Comparison of ENCODE assay signal across 8 mouse cellular contexts in genomic region chr8:94875096-94875870, GRCm38 (mm10). TPM values are rescaled to one million over a fixed set of nuclear protein-coding genes. Genes with fewer than 3 reads are reported as not detected.
A peak's percentile ranks its signal among the peaks of the same experiment; 100 is the strongest.
DNase-seq lines count a peak whose midpoint lies in the region; ATAC-seq and TF ChIP-seq lines count a peak whose summit lies in the region.

No protein-coding gene starts in this region.

- H3K4me3 ChIP-seq in layer of hippocampus, adult 2 months: peak overlapping the region; percentile 65
- H3K4me3 ChIP-seq in embryonic facial prominence, embryonic 14.5 days (ENCODE audit: low read depth, low read length): peak overlapping the region; percentile 66
- H3K4me3 ChIP-seq in hindbrain, embryonic 14.5 days (replicated peaks; ENCODE audit: low read length): peak overlapping the region; percentile 61

- 18% methylated on average over 17 of the region's 17 CpGs for WGBS in embryonic facial prominence, embryonic 14.5 days
- WGBS in hindbrain, embryonic 14.5 days: 17% methylated on average over 17 of the region's 17 CpGs

- H3K9me3 ChIP-seq in embryonic facial prominence, embryonic 14.5 days (ENCODE audit: control insufficient read depth, low read length): no peaks in the 10 kb centered on the region
- no peaks in the 10 kb centered on the region for H3K9me3 ChIP-seq in hindbrain, embryonic 14.5 days (ENCODE audit: control insufficient read depth, low read length)

- no peak for ATAC-seq in embryonic facial prominence, embryonic 14.5 days (ENCODE audit: low read depth)
- ATAC-seq in hindbrain, embryonic 14.5 days (ENCODE audit: low FRiP score): no peak
- no peak for ATAC-seq in activated CD4-positive, CD25-positive, alpha-beta regulatory T cell, adult 4 months
- no peak for ATAC-seq in granulocyte monocyte progenitor cell, adult 5-6 weeks (replicated peaks; ENCODE audit: poor library complexity, severe bottlenecking)

- H3K27ac ChIP-seq in layer of hippocampus, adult 2 months: peak overlapping the region; percentile 23; the same call in 1 of the 2 replicates
- peak overlapping the region; percentile 71; the same call in 1 of the 2 replicates for H3K27ac ChIP-seq in embryonic facial prominence, embryonic 14.5 days (replicated peaks; ENCODE audit: low read depth, low read length)
- no peak overlapping the region; the same call in 1 of the 2 replicates for H3K27ac ChIP-seq in hindbrain, embryonic 14.5 days

- no peak for DNase-seq in layer of hippocampus, adult 2 months (ENCODE audit: low spot score in 2 of 2)
- DNase-seq in layer of hippocampus, postnatal 36 days: no peak
- DNase-seq in embryonic facial prominence, embryonic 14.5 days (ENCODE audit: low spot score): no peak
- DNase-seq in hindbrain, embryonic 14.5 days (ENCODE audit: low spot score): no peak
- DNase-seq in lung, adult 18-20 months: peak; percentile 45 to 49
- DNase-seq in retina, embryonic 14.5 days (ENCODE audit: low spot score): peak; percentile 19

- H3K27me3 ChIP-seq in embryonic facial prominence, embryonic 14.5 days (replicated peaks; ENCODE audit: control insufficient read depth, insufficient read depth, low read length): peaks cover 7% of the 10 kb centered on the region; the same call in 1 of the 2 replicates
- H3K27me3 ChIP-seq in hindbrain, embryonic 14.5 days (ENCODE audit: control insufficient read depth, insufficient read depth, low read length): peaks cover 15% of the 10 kb centered on the region

- H3K9ac ChIP-seq in embryonic facial prominence, embryonic 14.5 days (ENCODE audit: low read depth, low read length): peak overlapping the region; percentile 76
- peak overlapping the region; percentile 67 for H3K9ac ChIP-seq in hindbrain, embryonic 14.5 days

- H3K4me2 ChIP-seq in embryonic facial prominence, embryonic 14.5 days (ENCODE audit: low read depth, low read length): peak overlapping the region; percentile 96
- H3K4me2 ChIP-seq in hindbrain, embryonic 14.5 days (replicated peaks): peak overlapping the region; percentile 97

- peaks cover 27% of the 10 kb centered on the region for H3K4me1 ChIP-seq in embryonic facial prominence, embryonic 14.5 days (ENCODE audit: control insufficient read depth, insufficient read depth, low read length)
- peaks cover 24% of the 10 kb centered on the region for H3K4me1 ChIP-seq in hindbrain, embryonic 14.5 days (replicated peaks; ENCODE audit: control insufficient read depth, insufficient read depth, low read length)

- TF ChIP-seq CTCF in layer of hippocampus, adult 2 months (conservative IDR thresholded peaks at IDR 0.05): no peak

- no peaks in the 10 kb centered on the region for H3K36me3 ChIP-seq in embryonic facial prominence, embryonic 14.5 days (ENCODE audit: control insufficient read depth, insufficient read depth, low read length)
- H3K36me3 ChIP-seq in hindbrain, embryonic 14.5 days (replicated peaks; ENCODE audit: control insufficient read depth, insufficient read depth): no peaks in the 10 kb centered on the region

RNA-seq across cellular contexts. Expression of gene Dok4, which starts 0.8 kb away (rescaled TPM):
- total RNA-seq in layer of hippocampus, adult 2 months (2021): 10 to 100 TPM; 24.1 to 26.4 TPM
- 10 to 100 TPM; 27.4 to 27.6 TPM for total RNA-seq in layer of hippocampus, postnatal 36 days (2021)
- 30.6 and 31.6 TPM in 2 replicates for polyA plus RNA-seq in embryonic facial prominence, embryonic 14.5 days (2014; fragmentation: Nextera tagmentation; extraction: Ambion mirVana)
- polyA plus RNA-seq in hindbrain, embryonic 14.5 days (2014; fragmentation: Nextera tagmentation; extraction: Ambion mirVana): 65.2 and 68.7 TPM in 2 replicates
- polyA plus RNA-seq in activated CD4-positive, CD25-positive, alpha-beta regulatory T cell, adult 4 months (2017; shearing (Covaris generic)): under 1 TPM; 0.17 to 0.36 TPM
- not detected in 2 replicates for total RNA-seq in granulocyte monocyte progenitor cell, adult 5-6 weeks (2014; fragmentation: Nextera tagmentation)
- 0.13 and 0.62 TPM in 2 replicates for total RNA-seq in granulocyte monocyte progenitor cell, adult 5-6 weeks (2017)

RNA-seq across cellular contexts. Expression of gene Polr2c, which starts 18.0 kb away (rescaled TPM):
- total RNA-seq in layer of hippocampus, adult 2 months (2021): 10 to 100 TPM; 69.1 to 71.4 TPM
- 10 to 100 TPM; 62.4 to 71.5 TPM for total RNA-seq in layer of hippocampus, postnatal 36 days (2021)
- polyA plus RNA-seq in embryonic facial prominence, embryonic 14.5 days (2014; fragmentation: Nextera tagmentation; extraction: Ambion mirVana): 121 and 129 TPM in 2 replicates
- polyA plus RNA-seq in hindbrain, embryonic 14.5 days (2014; fragmentation: Nextera tagmentation; extraction: Ambion mirVana): 111 TPM in 2 replicates
- polyA plus RNA-seq in activated CD4-positive, CD25-positive, alpha-beta regulatory T cell, adult 4 months (2017; shearing (Covaris generic)): 100 to 1,000 TPM in 1 of 2 experiments, 10 to 100 TPM in 1; 89.2 to 117 TPM
- 57.6 and 75.3 TPM in 2 replicates for total RNA-seq in granulocyte monocyte progenitor cell, adult 5-6 weeks (2014; fragmentation: Nextera tagmentation)
- total RNA-seq in granulocyte monocyte progenitor cell, adult 5-6 weeks (2017): 55.6 and 74.5 TPM in 2 replicates

RNA-seq across cellular contexts. Expression of gene Ciapin1, which starts 37.1 kb away (rescaled TPM):
- 10 to 100 TPM; 60.9 to 67.2 TPM for total RNA-seq in layer of hippocampus, adult 2 months (2021)
- total RNA-seq in layer of hippocampus, postnatal 36 days (2021): 10 to 100 TPM; 71.9 to 73.9 TPM
- polyA plus RNA-seq in embryonic facial prominence, embryonic 14.5 days (2014; fragmentation: Nextera tagmentation; extraction: Ambion mirVana): 72.2 and 79.5 TPM in 2 replicates
- polyA plus RNA-seq in hindbrain, embryonic 14.5 days (2014; fragmentation: Nextera tagmentation; extraction: Ambion mirVana): 151 and 171 TPM in 2 replicates
- 100 to 1,000 TPM in 1 of 2 experiments, 10 to 100 TPM in 1; 93.7 to 120 TPM for polyA plus RNA-seq in activated CD4-positive, CD25-positive, alpha-beta regulatory T cell, adult 4 months (2017; shearing (Covaris generic))
- total RNA-seq in granulocyte monocyte progenitor cell, adult 5-6 weeks (2014; fragmentation: Nextera tagmentation): 45.7 and 48.0 TPM in 2 replicates
- total RNA-seq in granulocyte monocyte progenitor cell, adult 5-6 weeks (2017): 46.1 and 72.3 TPM in 2 replicates

RNA-seq across cellular contexts. Expression of gene Coq9, which starts 37.2 kb away (rescaled TPM):
- total RNA-seq in layer of hippocampus, adult 2 months (2021): 10 to 100 TPM; 78.2 to 83.7 TPM
- total RNA-seq in layer of hippocampus, postnatal 36 days (2021): 10 to 100 TPM; 84.8 to 86.5 TPM
- 73.8 and 77.9 TPM in 2 replicates for polyA plus RNA-seq in embryonic facial prominence, embryonic 14.5 days (2014; fragmentation: Nextera tagmentation; extraction: Ambion mirVana)
- 59.1 and 59.8 TPM in 2 replicates for polyA plus RNA-seq in hindbrain, embryonic 14.5 days (2014; fragmentation: Nextera tagmentation; extraction: Ambion mirVana)
- 10 to 100 TPM; 34.1 to 40.2 TPM for polyA plus RNA-seq in activated CD4-positive, CD25-positive, alpha-beta regulatory T cell, adult 4 months (2017; shearing (Covaris generic))
- total RNA-seq in granulocyte monocyte progenitor cell, adult 5-6 weeks (2014; fragmentation: Nextera tagmentation): 49.5 and 54.4 TPM in 2 replicates
- total RNA-seq in granulocyte monocyte progenitor cell, adult 5-6 weeks (2017): 46.6 and 57.4 TPM in 2 replicates

RNA-seq across cellular contexts. Expression of gene Ccdc102a, which starts 42.6 kb away (rescaled TPM):
- total RNA-seq in layer of hippocampus, adult 2 months (2021): 1 to 10 TPM; 1.7 to 1.9 TPM
- total RNA-seq in layer of hippocampus, postnatal 36 days (2021): 1 to 10 TPM; 1.1 to 2.1 TPM
- 38.5 and 49.5 TPM in 2 replicates for polyA plus RNA-seq in embryonic facial prominence, embryonic 14.5 days (2014; fragmentation: Nextera tagmentation; extraction: Ambion mirVana)
- polyA plus RNA-seq in hindbrain, embryonic 14.5 days (2014; fragmentation: Nextera tagmentation; extraction: Ambion mirVana): 7.1 and 9.0 TPM in 2 replicates
- under 1 TPM; 0.20 to 0.57 TPM for polyA plus RNA-seq in activated CD4-positive, CD25-positive, alpha-beta regulatory T cell, adult 4 months (2017; shearing (Covaris generic))
- total RNA-seq in granulocyte monocyte progenitor cell, adult 5-6 weeks (2014; fragmentation: Nextera tagmentation): not detected in 2 replicates
- total RNA-seq in granulocyte monocyte progenitor cell, adult 5-6 weeks (2017): 0.34 and 1.5 TPM in 2 replicates

Comparison
In these comparisons a context has a peak if more than half of its experiments do, and no peak if none do; other contexts are left out.
1. DNase-seq: peak in lung, adult 18-20 months (2 of 2) and retina, embryonic 14.5 days (single experiment); none in layer of hippocampus, adult 2 months (0 of 2), layer of hippocampus, postnatal 36 days (0 of 2), embryonic facial prominence, embryonic 14.5 days (single experiment) and hindbrain, embryonic 14.5 days (single experiment).
2. RNA of gene Dok4, which starts 0.8 kb away (total RNA-seq): 27.4 to 27.6 TPM in layer of hippocampus, postnatal 36 days and 24.1 to 26.4 TPM in layer of hippocampus, adult 2 months; 0.13 to 0.62 TPM in granulocyte monocyte progenitor cell, adult 5-6 weeks; every median in the first group is over 10 times any median in the second.
3. Peak in every context shown above with its lines, with median percentiles within 50 percentile points of each other: H3K4me3 ChIP-seq.